Mouse (Mus musculus): Measurements from ENCODE around the gene Gm16253.

DNA sequence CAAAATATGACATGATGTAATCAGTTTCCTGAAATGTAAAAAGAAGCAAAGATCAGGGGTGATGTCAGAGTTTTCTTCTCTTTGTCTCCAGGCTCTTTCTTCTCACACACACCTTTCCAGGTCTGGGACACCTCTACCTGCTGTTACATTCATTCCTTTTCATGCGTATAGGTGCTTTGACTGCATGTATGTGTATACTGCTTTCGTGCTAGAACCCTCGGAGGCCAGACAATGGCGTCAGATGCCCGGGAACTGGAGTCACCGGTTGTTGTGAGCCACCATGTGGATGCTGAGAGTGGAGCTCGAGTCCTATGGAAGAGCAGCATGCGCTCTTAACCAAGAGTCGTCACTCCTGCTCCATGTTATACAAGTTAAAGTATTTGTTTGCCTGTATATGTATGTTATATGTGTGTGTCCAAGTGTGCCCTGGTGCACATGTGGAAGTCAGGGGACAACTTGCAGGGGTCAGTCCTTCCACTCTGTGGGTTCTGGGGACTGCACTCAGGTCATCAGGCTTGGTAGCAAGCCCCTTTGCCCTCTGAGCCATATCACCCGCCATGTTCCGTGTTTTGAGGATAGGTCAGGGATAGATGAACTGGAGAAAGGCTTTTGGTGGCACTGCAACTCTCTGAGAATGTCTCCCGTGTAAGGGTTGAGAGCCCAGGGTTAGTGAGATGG, 1.9 kb downstream of the Gm16253 start:
- TF ChIP-seq CTCF (IDR thresholded peaks at IDR 0.05; ENCODE audit: control insufficient read depth, insufficient read depth, low read length) (no peak), POLR2A (IDR thresholded peaks at IDR 0.05; ENCODE audit: borderline replicate concordance, control insufficient read depth, low read depth, low read length) (no peak)

Measured in bone marrow, adult 2 months (tissue).